Mouse (Mus musculus) midbrain, embryonic 11.5 days (tissue): ENCODE data around the gene Rex1bd. TPM values are rescaled to one million over a fixed set of nuclear protein-coding genes. Genes with fewer than 3 reads are reported as not detected.
A peak's percentile ranks its signal among the peaks of the same experiment; 100 is the strongest.

Source experiments
- ATAC-seq: fragments of 200-750 bp; cut with Nextera tagmentation; 2 replicates; pipeline ENCODE4 v1.8.0; 2017; ENCODE audit warnings: moderate TSS enrichment, moderate library complexity; ENCODE audit not compliant: low FRiP score
- DNase-seq: peaks from one replicate; pipeline ENCODE4 v3.0.0; 2015; ENCODE audit warnings: low spot score; ENCODE audit errors: missing footprints
- H3K27ac ChIP-seq: fragments of 300-500 bp; sonication (generic); 2 replicates; pipeline ENCODE4 v1.5.1; 2014; ENCODE audit warnings: low read depth, low read length
- H3K27me3 ChIP-seq: fragments of 300-500 bp; sonication (generic); 2 replicates; pipeline ENCODE4 v1.6.1; 2014; ENCODE audit warnings: mild to moderate bottlenecking, low read length, moderate library complexity, mixed read lengths; ENCODE audit not compliant: control insufficient read depth, insufficient read depth
- H3K36me3 ChIP-seq: fragments of 300-500 bp; sonication (generic); 2 replicates; pipeline ENCODE4 v1.6.1; 2014; ENCODE audit warnings: mild to moderate bottlenecking, low read length, moderate library complexity, mixed read lengths; ENCODE audit not compliant: control insufficient read depth, insufficient read depth
- H3K4me1 ChIP-seq: fragments of 300-500 bp; sonication (generic); 2 replicates; pipeline ENCODE4 v1.6.1; 2014; ENCODE audit warnings: low read length; ENCODE audit not compliant: control insufficient read depth, insufficient read depth
- H3K4me2 ChIP-seq: fragments of 300-500 bp; sonication (generic); 2 replicates; pipeline ENCODE4 v1.6.1; 2014; ENCODE audit warnings: mild to moderate bottlenecking, moderate library complexity
- H3K4me3 ChIP-seq: fragments of 300-500 bp; sonication (generic); 2 replicates; pipeline ENCODE4 v1.5.1; 2014; ENCODE audit warnings: low read depth, low read length
- H3K9ac ChIP-seq: fragments of 300-500 bp; sonication (generic); 2 replicates; pipeline ENCODE4 v1.6.1; 2014; ENCODE audit warnings: low read length
- H3K9me3 ChIP-seq: fragments of 300-500 bp; sonication (generic); 2 replicates; pipeline ENCODE4 v1.6.1; 2016; ENCODE audit warnings: low read length; ENCODE audit not compliant: control insufficient read depth
- WGBS: fragments of 180-500 bp; shearing (Covaris S2); extraction: QIAGEN DNeasy Blood & Tissue Kit; methylation state at CpG from one replicate; pipeline ENCODE4 v1.1.7; 2014; 5-methylcytosine and 5-hydroxymethylcytosine counted together
- polyA plus RNA-seq: library from polyadenylated mRNA; unstranded; fragments of >200 nt; fragmentation: Nextera tagmentation; extraction: Ambion mirVana; gene quantifications from 2 replicates; pipeline ENCODE4 v1.2.1, GENCODE M21; 2014

Gene Rex1bd
- polyA plus RNA-seq, 1 experiment from 2014 or later: 129 TPM

DNA sequence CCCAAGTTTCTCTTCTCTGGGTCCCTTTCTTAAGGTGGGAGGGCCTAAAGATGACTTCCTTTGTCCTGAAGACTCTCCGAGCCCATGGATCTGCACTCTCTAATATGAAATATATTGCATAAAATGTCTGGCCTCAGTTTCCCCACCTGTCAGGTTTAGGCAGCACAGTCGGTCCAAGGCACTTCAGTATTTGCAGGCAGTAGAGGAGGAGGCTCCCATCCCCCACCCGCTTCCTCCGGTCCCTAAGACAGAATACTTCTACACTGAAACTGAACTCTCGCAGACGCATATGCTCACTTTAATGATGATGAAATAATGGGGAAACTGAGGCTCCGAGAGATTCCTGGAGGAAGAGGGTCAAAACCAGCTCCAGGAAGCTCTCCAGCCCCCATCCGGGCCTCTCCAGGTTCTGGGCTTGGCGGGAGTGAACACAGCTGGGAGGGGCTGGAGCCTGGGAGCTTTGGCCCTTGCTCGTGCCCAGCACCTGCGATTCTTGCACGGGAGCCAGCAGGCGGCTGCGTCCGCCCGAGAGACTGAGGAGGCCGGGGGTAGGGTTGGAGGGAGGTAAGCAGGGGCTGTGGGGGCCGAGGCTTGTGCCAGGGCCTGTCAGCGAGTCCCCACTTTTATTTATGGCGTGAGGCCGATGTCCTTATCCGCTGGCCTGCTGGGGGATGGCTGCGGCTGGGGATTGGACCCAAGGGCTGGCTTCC, 4.6 kb downstream of the Rex1bd start:
- ATAC-seq: no peak
- no peaks in the 10 kb centered on the region for H3K36me3 ChIP-seq
- WGBS: 14% methylated on average over 23 of the region's 23 CpGs
- no peak overlapping the region for H3K4me2 ChIP-seq
- H3K4me1 ChIP-seq: peaks cover 14% of the 10 kb centered on the region
- peak; percentile 86 for DNase-seq
- no peaks in the 10 kb centered on the region for H3K9me3 ChIP-seq
- no peak overlapping the region for H3K27ac ChIP-seq
- H3K4me3 ChIP-seq: no peak overlapping the region
- peaks cover 64% of the 10 kb centered on the region for H3K27me3 ChIP-seq
- peak overlapping the region; percentile 10; the same call in 1 of the 2 replicates for H3K9ac ChIP-seq

DNA sequence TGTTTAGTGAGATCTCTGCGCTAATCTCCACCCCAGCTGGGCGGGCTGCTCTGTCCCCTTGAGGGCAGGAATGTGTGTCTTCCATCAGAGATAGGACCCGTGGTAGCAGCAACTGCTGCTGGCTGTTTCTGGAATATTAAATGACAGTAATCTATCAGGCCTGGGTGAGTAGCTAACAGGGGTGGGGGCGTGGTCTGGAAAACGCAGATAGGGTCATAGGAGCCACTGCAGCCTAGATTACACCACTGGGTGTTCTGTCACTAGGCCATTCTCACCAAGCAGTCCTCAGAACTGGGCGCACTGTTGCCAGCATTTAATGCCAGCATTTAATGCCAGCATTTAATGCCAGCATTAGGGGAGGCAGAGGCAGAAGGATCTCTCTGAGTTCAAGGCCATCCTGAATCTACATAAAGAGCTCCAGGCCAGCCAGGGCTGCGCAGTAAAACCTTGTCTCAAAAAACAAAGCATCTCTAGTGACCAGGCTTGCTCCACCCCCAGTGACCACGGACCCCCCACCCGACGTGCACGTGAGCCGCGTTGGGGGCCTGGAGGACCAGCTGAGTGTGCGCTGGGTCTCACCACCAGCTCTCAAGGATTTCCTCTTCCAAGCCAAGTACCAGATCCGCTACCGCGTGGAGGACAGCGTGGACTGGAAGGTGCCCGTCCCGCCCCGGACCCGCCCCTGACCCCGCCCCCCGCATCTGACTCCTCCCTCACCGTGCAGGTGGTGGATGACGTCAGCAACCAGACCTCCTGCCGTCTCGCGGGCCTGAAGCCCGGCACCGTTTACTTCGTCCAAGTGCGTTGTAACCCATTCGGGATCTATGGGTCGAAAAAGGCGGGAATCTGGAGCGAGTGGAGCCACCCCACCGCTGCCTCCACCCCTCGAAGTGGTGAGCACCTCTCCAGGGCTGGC, 5.9 kb downstream of the Rex1bd start:
- WGBS: 8% methylated on average over 37 of the region's 39 CpGs

DNA sequence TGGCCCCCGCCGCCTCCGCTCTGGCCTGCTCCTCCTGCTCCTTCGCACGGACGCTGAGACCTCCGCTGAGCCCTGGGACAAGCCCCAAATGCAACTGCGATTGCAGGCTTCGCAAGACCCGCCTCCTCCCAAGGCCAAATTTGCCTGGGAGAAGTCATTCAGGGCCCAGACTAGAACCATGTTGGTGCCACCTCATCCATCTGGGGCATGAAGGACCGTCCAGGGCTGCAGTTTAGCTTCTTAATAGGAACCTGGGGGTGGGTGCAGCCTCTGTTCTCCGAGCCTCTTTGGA, 10.8 kb downstream of the Rex1bd start:
- peaks cover 17% of the 10 kb centered on the region for H3K4me1 ChIP-seq
- H3K9me3 ChIP-seq: no peaks in the 10 kb centered on the region
- 3% methylated on average over 12 of the region's 12 CpGs for WGBS
- no peak for DNase-seq
- H3K9ac ChIP-seq: no peak overlapping the region
- no peak overlapping the region for H3K4me2 ChIP-seq
- no peak for ATAC-seq
- H3K27ac ChIP-seq: no peak overlapping the region
- no peak overlapping the region for H3K4me3 ChIP-seq
- H3K36me3 ChIP-seq: no peaks in the 10 kb centered on the region
- H3K27me3 ChIP-seq: peaks cover 93% of the 10 kb centered on the region

More for the DNA sequence above, 5.9 kb downstream of the Rex1bd start:
- Histone ChIP-seq H3K9me3 (no peaks in the 10 kb centered on the region), H3K27me3 (peaks cover 77% of the 10 kb centered on the region), H3K27ac (no peak overlapping the region), H3K4me3 (no peak overlapping the region), H3K4me1 (peaks cover 8% of the 10 kb centered on the region), H3K4me2 (peak overlapping the region; percentile 25), H3K9ac (no peak overlapping the region), H3K36me3 (no peaks in the 10 kb centered on the region)
- DNase-seq: peak; percentile 79
- ATAC-seq: no peak

DNA sequence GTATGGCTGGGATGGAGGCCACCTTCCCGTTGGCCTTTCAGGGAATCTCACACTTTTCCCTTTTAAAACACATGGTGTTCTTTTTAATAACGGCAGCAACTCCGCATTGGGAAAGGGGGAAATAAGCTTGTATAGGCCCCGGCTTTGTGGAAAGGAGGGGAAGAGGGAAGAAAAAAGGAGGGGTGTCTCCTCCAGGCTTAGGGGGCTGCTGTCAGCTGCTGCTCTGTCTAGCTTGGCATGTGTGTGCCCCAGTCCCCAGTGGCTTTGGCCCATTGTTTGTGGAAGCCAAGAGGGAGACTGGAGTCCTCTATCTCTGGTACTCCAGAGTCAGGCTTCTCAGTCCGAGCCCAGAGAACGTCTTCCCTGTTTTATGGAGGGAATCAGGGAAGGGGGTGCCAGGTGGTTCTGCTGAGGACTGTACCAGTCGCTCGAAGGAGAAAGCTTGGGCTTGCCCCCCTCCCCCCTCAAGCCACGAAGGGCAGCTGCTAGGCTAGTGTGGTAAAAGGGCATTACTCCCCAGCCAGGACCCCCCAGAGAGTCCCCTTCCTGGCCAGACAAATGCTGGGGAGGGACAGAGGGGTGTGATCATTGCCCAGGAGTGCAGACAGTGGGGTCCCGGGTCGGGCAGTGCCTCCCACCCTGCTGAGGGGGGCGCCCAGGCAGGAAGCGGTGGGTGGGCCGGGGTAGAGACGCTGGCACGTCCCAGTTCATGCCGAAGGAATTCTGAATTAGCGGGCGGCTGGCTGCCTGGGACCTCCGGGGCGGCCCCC, 11.4 kb downstream of the Rex1bd start:
- WGBS: 3% methylated on average over 17 of the region's 21 CpGs
- H3K36me3 ChIP-seq: no peaks in the 10 kb centered on the region
- H3K4me1 ChIP-seq: peaks cover 17% of the 10 kb centered on the region
- ATAC-seq: no peak
- DNase-seq: peak; percentile 95
- H3K27me3 ChIP-seq: peaks cover 93% of the 10 kb centered on the region
- no peak overlapping the region for H3K4me3 ChIP-seq
- no peak overlapping the region for H3K4me2 ChIP-seq
- H3K9ac ChIP-seq: no peak overlapping the region
- no peaks in the 10 kb centered on the region for H3K9me3 ChIP-seq
- H3K27ac ChIP-seq: no peak overlapping the region

DNA sequence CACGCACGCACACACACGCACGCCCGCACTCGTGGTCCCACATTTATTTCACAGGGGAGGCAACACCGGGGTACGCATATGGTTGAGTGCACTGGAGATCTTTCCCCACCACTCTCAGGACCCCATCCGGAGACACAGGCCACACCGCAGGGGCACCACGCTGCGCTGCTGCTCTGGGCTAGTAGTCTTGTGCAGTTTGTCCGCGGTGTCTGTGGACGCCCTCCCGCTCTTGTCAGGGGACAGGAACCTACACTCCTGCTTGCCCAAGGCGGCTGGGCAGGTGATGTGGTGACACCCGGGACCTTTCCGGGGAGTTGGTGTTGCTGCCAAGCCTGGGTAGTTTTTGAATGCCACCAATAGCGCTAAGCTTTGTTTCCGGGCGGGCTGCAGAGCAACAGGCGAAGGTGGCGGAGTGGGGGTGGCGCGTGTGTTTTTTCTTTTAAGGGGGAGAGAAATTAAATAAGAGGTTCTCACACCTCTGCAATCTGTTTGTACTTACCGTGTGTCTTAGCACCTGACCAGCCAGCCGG, 12.1 kb downstream of the Rex1bd start:
- no peak overlapping the region for H3K4me2 ChIP-seq
- ATAC-seq (no peak), DNase-seq (peak; percentile 94)
- H3K27me3 ChIP-seq: peaks cover 93% of the 10 kb centered on the region
- no peaks in the 10 kb centered on the region for H3K36me3 ChIP-seq
- no peak overlapping the region for H3K4me3 ChIP-seq
- no peaks in the 10 kb centered on the region for H3K9me3 ChIP-seq
- H3K4me1 ChIP-seq: peaks cover 20% of the 10 kb centered on the region
- no peak overlapping the region for H3K9ac ChIP-seq
- WGBS: 1% methylated on average over 28 of the region's 28 CpGs
- H3K27ac ChIP-seq: no peak overlapping the region

DNA sequence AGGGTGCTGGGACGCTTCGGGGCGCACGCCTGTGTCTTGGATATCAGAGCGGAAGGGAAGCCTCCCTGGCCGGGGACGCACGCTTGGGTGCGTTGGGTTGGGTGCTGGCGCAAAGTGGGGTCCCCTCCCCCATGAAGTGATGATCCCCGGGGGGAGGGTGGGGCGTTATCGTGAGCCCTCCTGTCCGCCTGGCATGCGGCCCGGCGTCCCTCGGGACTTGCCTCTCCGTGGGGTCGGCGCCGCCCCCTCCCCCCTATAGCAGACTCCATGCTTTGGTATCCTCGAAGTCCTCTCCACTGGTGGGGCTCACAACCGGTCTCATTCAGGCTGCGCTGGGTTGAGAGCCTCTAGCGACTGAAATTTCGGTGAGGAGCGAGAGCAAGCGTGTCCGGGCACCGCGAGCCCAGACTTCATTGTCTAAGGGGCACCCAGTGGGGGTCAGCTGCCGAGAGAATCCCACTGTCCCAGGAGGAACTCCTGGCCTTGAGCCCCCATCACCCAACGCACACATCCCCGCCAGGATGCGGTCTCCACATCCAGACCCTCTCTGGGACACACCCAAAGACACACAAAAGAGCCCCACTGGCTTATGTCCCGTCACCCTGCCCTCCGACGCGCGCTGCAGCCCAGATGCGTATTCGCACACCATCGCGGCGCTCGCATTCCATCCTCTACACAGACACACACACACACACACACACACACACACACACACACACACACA, 12.7 kb downstream of the Rex1bd start:
- H3K9me3 ChIP-seq: no peaks in the 10 kb centered on the region
- H3K4me2 ChIP-seq: peak overlapping the region; percentile 39; the same call in 1 of the 2 replicates
- H3K36me3 ChIP-seq: no peaks in the 10 kb centered on the region
- H3K4me1 ChIP-seq: peaks cover 26% of the 10 kb centered on the region
- ATAC-seq: no peak
- H3K27ac ChIP-seq: no peak overlapping the region
- H3K4me3 ChIP-seq: peak overlapping the region; percentile 28; the same call in 1 of the 2 replicates
- peaks cover 95% of the 10 kb centered on the region for H3K27me3 ChIP-seq
- no peak overlapping the region for H3K9ac ChIP-seq
- peak; percentile 94 for DNase-seq
- 2% methylated on average over 46 of the region's 47 CpGs for WGBS

DNA sequence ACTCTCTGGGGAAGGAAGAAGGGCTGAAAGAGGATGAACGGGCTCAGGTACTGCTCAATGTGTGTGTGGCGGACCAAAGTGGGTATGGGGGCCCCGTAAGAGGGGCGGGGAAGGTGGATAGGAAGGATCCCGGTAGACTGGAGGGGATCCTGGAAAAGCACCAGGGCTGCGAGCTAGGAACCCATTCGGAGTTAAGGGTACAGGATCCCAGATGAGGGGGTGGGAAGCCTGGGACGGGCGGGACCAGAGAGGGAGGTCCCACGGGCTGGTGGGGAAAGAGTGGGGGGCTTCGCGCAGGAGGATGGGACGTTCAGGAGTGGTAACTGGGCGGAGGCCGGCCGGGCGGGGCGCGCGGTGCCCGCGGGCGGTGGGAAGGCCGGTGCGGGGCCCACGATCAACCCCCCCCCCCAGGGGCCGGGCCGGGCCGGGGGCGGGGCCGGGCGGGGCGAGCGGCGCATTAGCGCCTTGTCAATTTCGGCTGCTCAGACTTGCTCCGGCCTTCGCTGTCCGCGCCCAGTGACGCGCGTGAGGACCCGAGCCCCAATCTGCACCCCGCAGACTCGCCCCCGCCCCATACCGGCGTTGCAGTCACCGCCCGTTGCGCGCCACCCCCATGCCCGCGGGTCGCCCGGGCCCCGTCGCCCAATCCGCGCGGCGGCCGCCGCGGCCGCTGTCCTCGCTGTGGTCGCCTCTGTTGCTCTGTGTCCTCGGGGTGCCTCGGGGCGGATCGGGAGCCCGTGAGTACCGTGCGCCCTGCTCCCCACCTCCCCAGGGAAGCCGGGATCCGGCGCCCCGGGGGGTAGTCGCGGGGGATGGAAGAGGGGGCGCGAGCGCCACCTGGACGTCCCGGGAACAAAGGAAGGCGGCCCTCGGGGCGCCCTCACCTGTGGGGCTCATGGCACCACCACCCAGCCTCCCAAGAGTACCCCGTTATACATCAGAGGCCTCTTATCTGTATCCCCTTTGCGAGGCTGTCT, 13.6 kb downstream of the Rex1bd start, which contains the start of gene Crlf1:
TSS of gene Crlf1 (plus strand) at position 495 of the 977 bp plus-strand sequence.
- peak; percentile 87 for DNase-seq
- Histone ChIP-seq H3K4me1 (peaks cover 33% of the 10 kb centered on the region), H3K9me3 (no peaks in the 10 kb centered on the region), H3K4me2 (peak within 1 kb of the TSS; percentile 39), H3K36me3 (no peaks in the 10 kb centered on the region), H3K27ac (no peak within 1 kb of the TSS), H3K27me3 (peaks cover 98% of the 10 kb centered on the region), H3K9ac (no peak within 1 kb of the TSS), H3K4me3 (peak within 1 kb of the TSS; percentile 28)
- under 1% methylated on average over 60 of the region's 93 CpGs for WGBS
- no peak for ATAC-seq
